Mouse (Mus musculus): ENCODE data around the gene Elmod3.
"Not testable (repeated sequence)": the region's sequence is repeated elsewhere in the genome, so short reads cannot be mapped to it uniquely, and the experiment has no call there.

Elmod3 gene

GRCm38 (mm10) chr6:72544283-72544987 is 53.8 kb downstream of the Elmod3 start, which contains the start of gene Capg:
Gene Capg, plus strand, starts transcription at chr6:72544391.
- no peaks in the 10 kb centered on the region for H3K27me3 ChIP-seq (ENCODE audit: control insufficient read depth, insufficient read depth, low read length, poor library complexity, severe bottlenecking)
- DNase-seq (ENCODE audit: low read depth, low spot score), result peak; percentile 84

GRCm38 (mm10) chr6:72543265-72543850 is 54.9 kb downstream of the Elmod3 start:
- Histone ChIP-seq H3K36me3 (ENCODE audit: control insufficient read depth, insufficient read depth, low read length, poor library complexity, severe bottlenecking) (no peaks in the 10 kb centered on the region), H3K27me3 (ENCODE audit: control insufficient read depth, insufficient read depth, low read length, poor library complexity, severe bottlenecking) (no peaks in the 10 kb centered on the region)
- DNase-seq (ENCODE audit: low read depth, low spot score), result no peak

More at GRCm38 (mm10) chr6:72544283-72544987, 53.8 kb downstream of the Elmod3 start, which contains the start of gene Capg:
- H3K36me3 ChIP-seq (ENCODE audit: control insufficient read depth, insufficient read depth, low read length, poor library complexity, severe bottlenecking), result no peaks in the 10 kb centered on the region

- no peaks in the 10 kb centered on the region for H3K36me3 ChIP-seq (ENCODE audit: control insufficient read depth, insufficient read depth, low read length, poor library complexity, severe bottlenecking)
- H3K27me3 ChIP-seq (ENCODE audit: control insufficient read depth, insufficient read depth, low read length, poor library complexity, severe bottlenecking), result no peaks in the 10 kb centered on the region
- DNase-seq (ENCODE audit: low read depth, low spot score), result peak; percentile 92
These were observed 59.6 kb downstream of the Elmod3 start for GRCm38 (mm10) chr6:72538562-72539031.

DNA sequence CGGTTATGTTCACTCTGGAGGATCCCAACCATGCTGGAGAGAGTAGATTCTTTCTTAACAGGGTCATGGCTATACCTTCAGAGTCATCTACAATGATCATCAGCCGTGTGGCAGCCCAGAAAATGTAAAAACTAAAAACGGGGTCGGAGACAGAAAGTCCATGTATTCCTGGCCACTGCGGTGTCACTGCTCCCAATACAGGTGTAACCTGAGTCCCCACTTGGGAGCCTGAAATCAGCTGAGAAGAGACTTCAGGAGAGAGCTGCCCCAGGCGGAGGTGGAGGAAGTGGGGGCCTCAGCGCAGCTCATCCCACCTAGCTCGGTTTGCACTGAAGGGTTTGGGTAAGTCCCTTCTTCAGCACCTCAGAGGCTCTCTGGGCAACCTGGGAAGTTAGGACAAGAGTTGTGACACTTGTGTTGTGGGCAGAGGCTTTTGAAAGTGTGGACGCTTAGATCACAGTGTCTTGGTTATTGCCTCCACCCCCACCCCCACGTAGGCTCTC is 60.2 kb downstream of the Elmod3 start:
- no peaks in the 10 kb centered on the region for H3K36me3 ChIP-seq (ENCODE audit: control insufficient read depth, insufficient read depth, low read length, poor library complexity, severe bottlenecking)
- DNase-seq (ENCODE audit: low read depth, low spot score), result no peak
- H3K27me3 ChIP-seq (ENCODE audit: control insufficient read depth, insufficient read depth, low read length, poor library complexity, severe bottlenecking), result no peaks in the 10 kb centered on the region

- Histone ChIP-seq H3K27me3 (ENCODE audit: control insufficient read depth, insufficient read depth, low read length, poor library complexity, severe bottlenecking) (no peaks in the 10 kb centered on the region), H3K36me3 (ENCODE audit: control insufficient read depth, insufficient read depth, low read length, poor library complexity, severe bottlenecking) (no peaks in the 10 kb centered on the region)
- peak; percentile 90 for DNase-seq (ENCODE audit: low read depth, low spot score)
These were observed 63.0 kb downstream of the Elmod3 start for GRCm38 (mm10) chr6:72535165-72535564.

DNA sequence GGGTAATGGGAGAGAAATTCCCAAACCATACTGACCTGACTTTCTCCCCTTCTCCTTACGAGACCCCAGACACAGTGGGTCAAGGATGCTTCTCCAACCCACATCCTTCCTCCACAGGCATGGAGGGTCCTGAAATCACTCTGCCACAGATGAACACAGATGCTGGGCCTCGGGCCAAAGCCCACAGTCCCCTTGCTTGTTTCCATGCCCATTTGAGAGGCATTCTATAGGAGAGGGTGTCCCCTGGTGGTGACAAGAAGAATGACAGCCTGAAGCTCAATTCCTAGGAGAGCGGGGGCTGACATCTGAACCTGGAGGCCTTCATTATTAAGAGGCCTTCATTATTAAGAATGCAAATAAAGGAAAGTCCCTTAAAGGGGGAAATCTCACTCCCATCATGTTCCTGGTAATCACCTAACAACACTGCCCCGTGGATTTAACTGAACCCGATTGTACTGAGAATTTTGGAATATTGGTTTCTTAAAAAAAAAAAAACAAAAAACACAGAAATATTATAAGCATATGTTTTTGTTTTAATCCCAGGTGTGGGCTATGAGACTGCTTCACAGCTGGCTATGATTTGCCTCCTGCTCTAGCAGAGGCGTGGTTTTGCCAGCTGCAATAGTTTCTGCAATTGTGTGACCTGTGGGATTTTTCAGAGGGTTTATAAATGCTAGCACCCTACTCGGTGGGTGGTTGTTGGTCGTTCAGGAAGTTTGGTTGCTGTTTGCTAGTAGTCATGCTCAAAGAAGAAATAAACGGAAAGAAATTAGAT is 64.0 kb downstream of the Elmod3 start:
- Histone ChIP-seq H3K27me3 (ENCODE audit: control insufficient read depth, insufficient read depth, low read length, poor library complexity, severe bottlenecking) (no peaks in the 10 kb centered on the region), H3K36me3 (ENCODE audit: control insufficient read depth, insufficient read depth, low read length, poor library complexity, severe bottlenecking) (no peaks in the 10 kb centered on the region)
- DNase-seq (ENCODE audit: low read depth, low spot score), result peak; percentile 85

- not testable (repeated sequence) for H3K36me3 ChIP-seq (ENCODE audit: control insufficient read depth, insufficient read depth, low read length, poor library complexity, severe bottlenecking); H3K27me3 ChIP-seq (ENCODE audit: control insufficient read depth, insufficient read depth, low read length, poor library complexity, severe bottlenecking); DNase-seq (ENCODE audit: low read depth, low spot score)
These were observed 64.7 kb downstream of the Elmod3 start for GRCm38 (mm10) chr6:72533555-72533954.

GRCm38 (mm10) chr6:72532580-72532979 is 65.6 kb downstream of the Elmod3 start:
- DNase-seq (ENCODE audit: low read depth, low spot score), result no peak
- no peaks in the 10 kb centered on the region for H3K36me3 ChIP-seq (ENCODE audit: control insufficient read depth, insufficient read depth, low read length, poor library complexity, severe bottlenecking)

GRCm38 (mm10) chr6:72528410-72529151 is 69.6 kb downstream of the Elmod3 start:
- no peak for DNase-seq (ENCODE audit: low read depth, low spot score)
- Histone ChIP-seq H3K36me3 (ENCODE audit: control insufficient read depth, insufficient read depth, low read length, poor library complexity, severe bottlenecking) (no peaks in the 10 kb centered on the region), H3K27me3 (ENCODE audit: control insufficient read depth, insufficient read depth, low read length, poor library complexity, severe bottlenecking) (no peaks in the 10 kb centered on the region)

More at GRCm38 (mm10) chr6:72532580-72532979, 65.6 kb downstream of the Elmod3 start:
- H3K27me3 ChIP-seq (ENCODE audit: control insufficient read depth, insufficient read depth, low read length, poor library complexity, severe bottlenecking), result no peaks in the 10 kb centered on the region

GRCm38 (mm10) chr6:72527070-72527469 is 71.1 kb downstream of the Elmod3 start:
- no peaks in the 10 kb centered on the region for H3K36me3 ChIP-seq (ENCODE audit: control insufficient read depth, insufficient read depth, low read length, poor library complexity, severe bottlenecking)
- no peak for DNase-seq (ENCODE audit: low read depth, low spot score)

GRCm38 (mm10) chr6:72524160-72524559 is 74.1 kb downstream of the Elmod3 start:
- Histone ChIP-seq H3K27me3 (ENCODE audit: control insufficient read depth, insufficient read depth, low read length, poor library complexity, severe bottlenecking) (no peaks in the 10 kb centered on the region), H3K36me3 (ENCODE audit: control insufficient read depth, insufficient read depth, low read length, poor library complexity, severe bottlenecking) (no peaks in the 10 kb centered on the region)
- DNase-seq (ENCODE audit: low read depth, low spot score), result no peak

More at GRCm38 (mm10) chr6:72527070-72527469, 71.1 kb downstream of the Elmod3 start:
- H3K27me3 ChIP-seq (ENCODE audit: control insufficient read depth, insufficient read depth, low read length, poor library complexity, severe bottlenecking), result no peaks in the 10 kb centered on the region

GRCm38 (mm10) chr6:72523222-72523621 is 75.0 kb downstream of the Elmod3 start:
- Histone ChIP-seq H3K27me3 (ENCODE audit: control insufficient read depth, insufficient read depth, low read length, poor library complexity, severe bottlenecking) (no peaks in the 10 kb centered on the region), H3K36me3 (ENCODE audit: control insufficient read depth, insufficient read depth, low read length, poor library complexity, severe bottlenecking) (no peaks in the 10 kb centered on the region)
- DNase-seq (ENCODE audit: low read depth, low spot score), result no peak

- H3K36me3 ChIP-seq (ENCODE audit: control insufficient read depth, insufficient read depth, low read length, poor library complexity, severe bottlenecking), result no peaks in the 10 kb centered on the region
- DNase-seq (ENCODE audit: low read depth, low spot score), result no peak
- H3K27me3 ChIP-seq (ENCODE audit: control insufficient read depth, insufficient read depth, low read length, poor library complexity, severe bottlenecking), result no peaks in the 10 kb centered on the region
These were observed 75.9 kb downstream of the Elmod3 start for GRCm38 (mm10) chr6:72522288-72522687.

- H3K27me3 ChIP-seq (ENCODE audit: control insufficient read depth, insufficient read depth, low read length, poor library complexity, severe bottlenecking), result no peaks in the 10 kb centered on the region
- no peak for DNase-seq (ENCODE audit: low read depth, low spot score)
- no peaks in the 10 kb centered on the region for H3K36me3 ChIP-seq (ENCODE audit: control insufficient read depth, insufficient read depth, low read length, poor library complexity, severe bottlenecking)
These were observed 76.6 kb downstream of the Elmod3 start, which contains the start of gene Sh2d6 for GRCm38 (mm10) chr6:72521607-72522006. Gene Sh2d6, minus strand, starts transcription at chr6:72521707.

All from splenic B cell, adult 2 months (primary cell).